Mouse (Mus musculus) embryo, embryonic 10 days (tissue): Measurements from ENCODE around the gene Gpr153.
A peak's percentile ranks its signal among the peaks of the same experiment; 100 is the strongest.

Experiments used
- DNase-seq: peaks from one replicate; pipeline ENCODE4 v3.0.0-alpha.2; 2015; ENCODE audit warnings: low spot score

Gpr153 gene

DNA sequence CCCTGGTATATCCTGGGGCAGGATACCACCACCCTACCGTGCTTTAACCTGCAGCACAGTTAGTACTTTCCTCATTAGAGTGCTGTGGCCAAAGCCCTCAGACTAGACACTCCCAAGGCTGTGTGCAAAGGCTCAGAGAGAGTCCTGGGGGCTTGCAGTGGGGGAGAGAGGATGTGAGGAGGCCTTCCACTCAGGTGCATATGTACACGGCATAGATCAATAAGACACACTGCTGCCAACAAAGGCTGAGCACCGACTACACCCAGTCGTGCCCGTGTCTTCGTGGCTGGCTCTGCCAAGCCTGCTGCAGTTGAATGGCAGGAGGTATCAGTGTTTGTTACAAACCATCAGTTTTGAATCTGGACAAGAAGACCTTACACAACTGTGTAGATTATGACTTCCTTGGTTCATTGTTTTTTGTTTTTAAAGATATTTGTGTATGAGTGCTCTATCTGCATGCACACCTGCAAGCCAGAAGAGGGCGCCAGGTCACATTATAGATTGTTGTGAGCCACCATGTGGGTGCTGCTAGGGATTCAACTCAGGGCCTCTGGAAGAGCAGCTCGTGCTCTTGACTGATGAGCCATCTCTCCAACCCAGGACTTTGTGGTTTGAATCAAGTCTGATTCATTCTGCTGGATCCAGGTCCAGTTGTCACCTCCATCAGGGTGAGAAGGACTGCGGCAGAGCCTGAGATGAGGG, 9.0 kb upstream of the Gpr153 start:
- DNase-seq = no peak

DNA sequence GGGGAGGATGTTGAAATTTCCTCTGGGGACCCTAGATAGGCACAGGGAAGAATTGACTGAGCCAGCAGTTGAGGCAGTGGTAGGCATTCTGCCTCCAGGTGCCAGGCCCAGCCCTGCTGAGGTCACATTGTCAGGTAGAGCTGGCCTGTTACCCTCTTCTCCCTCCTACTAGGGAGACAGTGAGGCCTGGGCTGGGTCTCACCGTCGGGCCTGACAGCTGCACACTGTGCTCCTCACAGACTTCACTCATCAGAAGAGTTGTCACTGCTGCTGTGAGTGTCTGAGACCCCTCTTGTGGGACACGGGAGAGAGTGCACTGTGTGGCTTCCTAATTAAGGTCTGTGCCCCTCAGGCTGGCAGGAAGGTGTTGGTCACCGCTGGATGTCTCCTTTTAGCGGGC, 8.2 kb upstream of the Gpr153 start:
- no peak for DNase-seq

DNA sequence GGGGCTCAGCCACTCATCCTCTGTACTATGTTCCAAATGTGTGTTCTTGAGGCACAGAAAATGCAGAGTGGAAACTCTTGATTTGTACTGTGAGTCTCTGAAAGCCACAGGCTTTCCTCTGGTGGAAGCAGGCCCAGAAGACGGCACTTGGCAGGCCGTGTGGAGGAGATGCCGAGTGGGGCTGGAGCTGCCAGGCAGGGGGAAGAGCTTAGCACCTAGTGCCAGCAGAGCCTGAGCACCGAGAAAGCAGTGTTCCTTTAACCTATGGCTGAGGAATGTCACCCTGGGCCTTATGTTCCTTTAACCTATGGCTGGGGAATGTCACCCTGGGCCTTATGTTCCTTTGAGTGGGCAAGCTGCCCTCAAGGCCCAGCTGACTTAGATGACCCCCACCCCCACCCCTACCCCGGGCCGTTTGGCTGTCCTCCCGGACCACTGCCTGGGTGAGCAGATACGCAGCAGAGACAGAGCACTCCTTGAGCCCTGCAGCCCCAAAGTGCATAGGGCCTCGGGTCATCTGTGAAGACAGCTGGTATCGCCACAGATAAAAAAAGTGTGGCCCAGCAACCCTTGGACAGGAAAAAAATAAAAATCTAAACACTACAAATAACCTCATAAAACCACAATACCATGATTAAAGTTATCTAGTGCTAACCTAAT, 7.7 kb upstream of the Gpr153 start:
- DNase-seq = no peak

DNA sequence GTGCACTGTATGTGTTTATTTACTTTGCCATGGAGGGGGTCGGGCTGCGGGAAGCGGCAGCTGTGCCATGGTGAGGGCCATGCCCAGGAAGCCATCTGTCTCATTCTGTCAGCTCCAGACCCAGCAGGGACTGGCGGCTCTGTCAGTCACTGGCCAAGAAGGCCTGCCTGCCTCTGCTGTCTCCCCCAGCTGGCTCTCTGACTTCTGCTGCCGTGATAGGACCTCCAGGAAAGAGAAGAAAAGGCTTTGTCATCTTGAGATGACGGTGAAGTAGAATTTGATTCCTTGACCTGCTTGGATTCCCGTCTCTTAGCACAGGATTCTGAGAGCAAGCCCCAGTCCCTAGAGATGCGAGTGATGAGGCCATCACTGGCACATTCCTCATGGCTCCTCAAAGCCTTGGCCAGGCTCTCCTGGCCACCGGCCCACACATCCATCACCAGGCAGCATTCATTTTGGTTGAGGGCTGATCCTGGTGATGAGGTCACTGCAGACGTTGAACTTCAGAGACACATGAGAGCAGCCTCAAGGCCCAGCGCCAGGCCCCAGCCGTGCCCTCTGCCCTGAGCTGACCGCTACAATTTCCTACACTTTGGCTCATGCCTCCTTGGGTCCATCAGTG, 6.2 kb upstream of the Gpr153 start:
- no peak for DNase-seq

DNA sequence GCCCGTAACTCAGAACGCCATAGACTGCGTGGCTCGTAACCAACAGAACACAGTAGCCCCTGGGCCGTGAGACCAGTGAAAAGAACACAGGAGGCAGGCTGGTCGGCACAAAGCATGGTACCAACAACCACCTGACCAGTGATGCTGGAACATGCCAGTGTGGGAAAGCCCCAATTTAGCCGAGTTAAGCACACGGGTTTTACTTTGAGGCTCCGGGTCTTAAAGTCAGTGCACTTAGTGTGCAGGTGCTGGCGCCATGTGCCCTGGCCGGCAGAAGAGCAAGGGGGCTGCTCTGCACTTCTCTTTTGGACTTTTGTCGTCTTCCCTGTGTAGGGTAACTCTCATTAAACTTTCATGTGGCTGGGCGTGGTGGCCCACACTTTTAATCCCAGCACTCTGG, 4.1 kb upstream of the Gpr153 start:
- no peak for DNase-seq

DNA sequence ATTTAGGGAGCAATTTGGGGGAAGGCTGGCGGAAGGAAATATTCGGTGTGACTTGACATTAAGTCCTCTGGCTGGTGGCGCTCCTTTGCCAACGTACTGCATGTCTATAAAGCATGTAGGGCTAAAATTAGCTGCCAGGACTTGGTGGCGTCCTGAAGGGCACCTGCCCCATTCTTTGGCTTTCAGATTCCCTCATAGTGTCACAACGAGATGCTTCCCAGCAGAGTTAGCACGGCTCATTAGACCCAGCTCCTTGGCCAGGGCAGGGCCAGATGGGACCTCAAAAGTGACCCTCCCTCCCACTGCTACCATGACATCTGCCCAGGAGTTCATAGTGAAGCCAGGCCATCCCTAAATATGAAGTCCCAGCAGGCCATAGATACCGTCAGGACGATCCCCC, 3.4 kb upstream of the Gpr153 start:
- DNase-seq = no peak

DNA sequence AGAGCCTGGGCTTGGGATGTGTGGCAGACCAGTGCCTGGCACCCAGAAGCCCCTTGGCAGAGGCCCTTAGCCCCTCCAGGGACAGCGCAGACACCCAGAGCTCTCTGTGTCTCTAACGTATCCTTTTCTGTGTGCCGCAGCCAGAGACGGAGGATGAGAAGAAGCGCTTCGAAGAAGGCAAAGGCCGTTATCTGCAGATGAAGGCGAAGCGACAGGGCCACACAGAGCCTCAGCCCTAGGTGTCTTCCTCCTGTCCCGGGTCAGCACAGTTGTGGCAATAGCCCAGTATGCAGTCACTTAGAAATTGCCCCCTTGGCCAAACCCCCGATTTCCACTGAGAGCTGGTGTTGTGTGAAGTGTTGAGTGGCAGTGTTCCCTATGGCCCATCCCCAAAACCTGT, 2.7 kb upstream of the Gpr153 start:
- no peak for DNase-seq

DNA sequence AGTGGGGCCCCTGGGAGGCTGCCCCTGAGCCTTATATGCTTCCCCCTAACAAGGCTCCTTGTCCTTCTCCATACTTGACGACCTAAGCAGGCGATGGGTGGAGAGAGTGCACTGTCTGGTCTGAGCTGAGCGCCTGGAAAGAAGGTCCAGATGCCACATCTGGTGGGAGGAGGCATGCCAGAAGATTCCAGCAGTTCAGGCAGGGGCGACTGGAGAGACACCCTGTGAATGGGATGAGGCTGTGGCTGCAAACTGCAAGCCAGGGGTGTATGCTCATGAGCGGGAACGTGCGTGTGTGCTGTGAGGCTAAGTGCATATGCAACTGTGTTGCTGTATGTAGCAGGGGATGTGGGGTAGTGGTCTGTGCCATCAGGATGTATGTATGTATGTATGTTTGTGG, 2.0 kb upstream of the Gpr153 start:
- DNase-seq = no peak

DNA sequence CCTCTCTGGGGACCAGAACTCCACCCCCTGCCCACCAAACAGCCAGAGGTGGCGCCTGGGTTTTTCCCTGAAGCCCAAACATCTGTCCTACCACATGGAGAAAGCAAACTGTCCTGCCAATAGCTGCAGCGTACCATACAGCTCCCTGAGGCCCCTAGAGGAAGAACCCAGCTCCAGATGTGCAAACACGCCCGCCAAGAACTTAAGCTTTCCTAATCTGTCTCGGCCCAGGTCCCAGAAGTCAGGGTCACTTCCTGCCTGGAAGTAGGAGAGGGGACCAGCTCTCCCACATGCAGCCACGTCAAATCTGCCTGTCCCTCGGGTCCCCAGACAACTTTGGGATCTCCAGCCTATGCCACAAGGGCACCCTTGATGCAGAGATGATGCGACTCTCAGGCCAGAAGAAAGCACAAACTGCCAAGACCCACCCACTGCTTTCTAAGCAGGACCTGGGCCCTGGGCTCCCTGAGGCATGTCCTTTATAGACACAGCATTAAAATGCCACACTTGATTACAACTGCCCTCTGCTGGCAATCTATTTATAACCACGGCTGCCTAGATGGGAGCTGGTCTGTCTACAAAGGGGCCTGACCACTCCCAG, 1.5 kb upstream of the Gpr153 start:
- peak; percentile 58 for DNase-seq

DNA sequence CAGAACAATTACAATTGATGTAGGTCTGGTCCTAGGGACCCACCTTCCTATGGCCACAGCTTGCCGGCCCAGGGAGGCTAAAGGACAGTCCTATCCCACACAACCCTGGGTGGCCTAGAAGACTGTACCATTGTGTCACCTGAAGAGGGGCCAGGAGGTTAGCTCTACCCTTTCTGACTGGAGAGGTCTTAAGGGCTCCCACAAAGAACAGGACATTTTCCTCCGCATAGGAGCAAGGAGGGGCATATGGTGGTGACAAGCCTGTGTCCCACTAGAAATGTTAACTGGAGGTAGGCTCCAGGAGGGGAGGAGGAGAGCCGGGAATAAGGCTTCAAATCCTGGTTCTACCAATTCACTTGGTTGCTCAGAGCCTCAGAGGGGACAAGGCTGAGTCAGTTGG, 841 bp upstream of the Gpr153 start:
- DNase-seq = no peak

DNA sequence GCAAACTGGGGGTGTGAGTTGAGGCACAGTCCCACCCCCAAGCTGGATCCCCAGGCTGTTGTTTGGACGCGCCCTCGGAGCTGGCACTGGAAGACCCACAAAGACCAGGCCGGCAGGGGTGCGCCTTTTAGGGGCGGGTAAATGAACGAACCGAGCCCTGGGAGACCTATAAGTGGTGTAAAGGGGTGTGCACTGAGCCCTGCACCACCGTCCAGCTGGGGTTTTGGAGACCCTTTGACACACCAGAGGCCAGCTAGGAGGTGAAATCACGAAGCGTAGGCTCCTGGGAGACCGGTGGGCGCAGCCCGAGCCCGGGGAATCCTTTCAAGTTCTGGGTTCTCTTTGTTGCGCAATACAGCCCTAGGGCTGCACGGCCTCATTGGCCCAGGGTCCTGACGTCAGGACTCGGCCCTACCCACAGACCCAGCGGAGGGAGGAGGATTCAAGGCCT, 674 bp downstream of the Gpr153 start:
- DNase-seq = peak; percentile 55

DNA sequence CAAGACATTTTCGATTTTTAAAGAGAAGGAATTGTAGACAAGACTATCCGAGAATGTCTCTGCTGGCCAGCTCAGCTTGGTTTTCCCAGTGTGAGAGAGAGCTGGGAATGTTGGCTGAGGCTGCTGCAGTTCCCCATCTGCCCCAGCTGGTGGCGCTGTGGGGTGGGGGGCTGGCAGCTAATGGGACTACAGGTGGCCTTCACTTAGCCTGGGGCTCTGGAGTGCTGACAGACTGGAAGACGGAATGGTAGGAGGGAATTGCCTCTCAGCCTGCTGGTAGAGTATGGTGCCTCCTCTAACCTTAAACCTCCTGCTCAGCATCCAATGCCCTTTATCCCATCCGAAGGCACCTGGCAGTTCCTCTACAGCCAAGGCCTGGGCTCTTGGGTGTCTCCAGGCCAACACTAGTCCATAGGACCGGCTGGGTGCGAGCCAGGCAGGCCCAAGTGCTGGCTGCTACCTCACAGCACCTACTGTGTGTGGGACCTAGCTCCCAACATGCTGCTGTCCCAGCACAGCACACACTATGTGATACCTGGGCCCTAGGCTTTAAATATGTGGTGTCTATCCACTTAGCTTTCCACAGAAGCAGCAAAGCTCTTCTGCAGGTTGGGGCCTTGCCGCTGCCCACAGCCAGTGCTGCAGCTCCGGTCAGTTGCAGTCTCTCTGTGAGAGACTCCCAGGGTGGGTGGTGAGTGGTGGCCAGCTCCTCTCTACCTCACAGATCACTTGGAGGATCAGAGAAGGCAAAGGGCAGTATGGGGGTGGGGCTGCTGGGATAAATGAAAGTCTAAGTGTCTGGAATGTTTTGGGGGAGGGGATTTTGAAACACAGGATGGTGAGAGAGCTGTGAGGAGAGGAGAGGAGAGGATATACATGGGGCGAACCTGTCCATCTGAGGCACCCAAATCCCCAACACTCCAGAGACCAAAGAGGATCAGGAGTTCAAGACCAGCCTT, 2.6 kb downstream of the Gpr153 start:
- peak; percentile 49 for DNase-seq

DNA sequence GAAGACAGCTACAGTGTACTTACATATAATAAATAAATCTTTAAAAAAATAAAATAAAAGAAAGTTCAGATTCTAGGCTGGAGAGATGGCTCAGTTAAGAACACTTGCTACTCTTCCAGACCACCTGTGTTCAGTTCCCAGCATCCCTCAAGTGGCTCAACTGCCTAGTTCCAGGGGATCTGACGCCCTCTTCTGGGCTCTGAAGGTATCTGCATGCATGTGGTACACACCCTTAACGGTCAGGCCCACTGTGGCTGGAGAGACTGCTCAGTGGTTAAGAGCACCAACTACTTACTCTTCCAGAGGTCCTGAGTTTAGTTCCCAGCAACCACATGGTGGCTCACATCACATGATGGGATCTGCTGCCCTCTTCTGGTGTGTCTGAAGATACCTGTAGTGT, 3.9 kb downstream of the Gpr153 start:
- DNase-seq = no peak

DNA sequence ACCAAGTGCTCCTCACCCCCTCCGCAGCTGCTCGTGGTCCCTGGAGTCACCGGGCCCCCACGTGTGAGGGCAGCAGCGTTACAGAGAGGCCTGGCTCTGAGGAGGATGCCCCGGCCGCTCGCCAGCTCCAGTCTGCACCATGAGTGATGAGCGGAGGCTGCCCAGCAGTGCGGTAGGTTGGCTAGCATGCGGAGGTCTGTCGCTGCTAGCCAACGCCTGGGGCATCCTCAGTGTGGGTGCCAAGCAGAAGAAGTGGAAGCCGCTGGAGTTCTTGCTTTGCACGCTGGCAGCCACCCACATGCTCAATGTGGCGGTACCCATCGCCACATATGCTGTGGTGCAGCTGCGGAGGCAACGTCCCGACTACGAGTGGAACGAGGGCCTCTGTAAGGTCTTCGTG, 5.0 kb downstream of the Gpr153 start:
- DNase-seq = no peak

DNA sequence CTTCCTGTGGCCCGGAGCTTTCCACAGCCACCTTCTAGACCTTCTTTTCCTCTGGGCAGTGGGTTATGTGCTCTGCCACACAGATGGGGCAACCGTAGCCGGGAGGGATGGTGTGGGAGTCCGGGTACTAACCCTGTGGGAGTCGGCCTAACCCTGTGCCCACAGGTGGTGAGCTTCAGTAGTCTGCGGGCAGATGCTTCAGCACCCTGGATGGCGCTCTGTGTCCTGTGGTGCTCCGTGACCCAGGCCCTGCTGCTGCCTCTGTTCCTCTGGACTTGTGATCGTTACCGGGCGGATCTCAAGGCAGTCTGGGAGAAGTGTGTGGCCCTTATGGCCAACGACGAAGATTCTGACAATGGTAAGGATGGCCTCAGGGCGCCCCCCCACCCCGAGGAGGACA, 7.6 kb downstream of the Gpr153 start:
- no peak for DNase-seq

DNA sequence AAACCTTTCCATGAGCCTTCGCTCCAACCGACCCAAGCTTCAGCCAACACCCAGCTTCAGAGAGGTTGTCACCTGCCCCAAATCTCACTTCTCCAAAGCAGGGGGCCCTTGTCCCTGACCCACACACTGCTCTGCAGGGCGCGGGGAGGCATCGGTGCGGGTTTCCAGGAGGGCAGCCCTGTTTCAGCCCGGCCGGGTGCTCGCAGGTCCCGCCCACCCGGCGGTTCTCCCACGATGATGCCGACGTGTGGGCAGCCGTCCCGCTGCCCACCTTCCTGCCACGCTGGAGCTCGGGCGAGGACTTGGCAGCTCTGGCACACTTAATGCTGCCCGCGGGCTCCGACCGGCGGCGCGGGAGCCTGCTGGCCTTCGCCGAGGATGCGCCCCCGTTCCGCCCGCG, 8.7 kb downstream of the Gpr153 start:
- no peak for DNase-seq

DNA sequence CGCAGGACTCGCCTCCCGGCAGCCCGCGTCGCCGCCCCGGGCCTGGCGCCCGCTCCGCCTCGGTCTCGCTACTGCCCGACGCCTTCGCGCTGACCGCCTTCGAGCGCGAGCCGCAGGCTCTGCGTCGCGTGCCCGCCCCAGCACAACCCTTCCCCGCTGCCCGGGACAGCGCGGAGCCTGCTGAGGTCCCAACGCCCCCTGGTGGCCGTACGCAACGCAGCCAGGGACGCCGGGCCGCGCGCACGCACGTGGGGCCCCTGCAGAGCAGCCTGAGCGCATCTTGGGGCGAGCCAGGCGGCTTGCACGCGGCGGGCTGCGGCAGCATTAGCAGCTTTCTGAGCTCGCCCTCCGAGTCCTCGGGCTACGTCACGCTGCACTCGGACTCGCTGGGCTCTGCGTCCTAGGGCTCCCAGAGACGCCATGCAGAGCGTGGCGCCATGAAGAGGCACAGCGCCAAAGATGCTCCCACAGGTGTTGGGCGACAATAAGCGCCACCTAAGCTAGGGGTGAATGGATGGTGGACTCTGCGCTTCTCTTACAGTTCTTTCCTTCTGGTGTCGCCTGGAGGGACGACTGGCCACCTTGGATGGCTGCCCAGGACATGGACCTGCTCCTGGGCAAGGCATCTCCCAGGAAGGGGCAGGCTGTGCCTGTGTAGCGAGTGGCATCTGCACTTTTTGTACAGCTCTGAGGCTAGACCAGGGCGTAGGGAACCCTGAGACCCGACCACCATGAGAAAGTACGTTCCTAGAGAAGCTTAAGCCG, 9.3 kb downstream of the Gpr153 start:
- DNase-seq = peak; percentile 91

DNA sequence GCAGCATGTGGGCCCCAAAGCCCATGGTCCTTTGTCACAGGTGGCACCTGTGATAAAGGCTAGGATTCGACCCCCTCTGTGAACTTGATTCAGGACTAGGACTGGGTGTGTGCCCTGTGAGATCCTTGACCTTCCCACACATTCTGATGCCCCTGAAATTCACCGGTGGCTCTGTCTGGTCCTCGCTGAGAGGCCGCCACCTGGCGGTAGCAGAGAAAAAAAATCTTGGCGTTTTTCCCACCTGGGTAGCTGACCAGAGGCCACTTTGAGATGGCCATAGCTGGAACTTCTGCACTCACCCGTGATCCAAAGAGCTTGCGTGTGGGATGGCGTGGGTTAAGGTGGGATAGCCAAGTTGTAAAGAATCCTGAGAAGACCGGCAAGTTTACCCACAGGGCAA, 11.5 kb downstream of the Gpr153 start:
- DNase-seq = peak; percentile 68

DNA sequence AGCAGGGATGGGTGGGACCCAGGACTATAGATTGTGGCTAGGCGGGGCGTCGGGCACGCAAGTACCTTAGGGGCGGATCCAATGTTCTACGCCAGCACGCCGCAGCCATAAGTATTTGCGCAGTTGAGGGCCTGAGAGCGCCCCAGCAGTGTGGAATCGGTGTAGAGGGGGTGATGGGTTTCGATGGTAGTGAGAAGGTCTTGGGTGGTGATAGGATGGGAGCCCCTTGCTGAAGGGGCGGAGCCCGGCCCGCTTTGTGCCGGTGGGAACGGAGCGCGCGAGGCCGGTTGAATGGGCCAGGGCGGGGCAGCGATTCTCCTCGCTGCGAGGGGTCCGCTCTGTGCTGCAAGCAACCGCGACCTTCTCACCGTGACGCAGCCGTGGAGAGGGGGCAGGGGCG, 12.2 kb downstream of the Gpr153 start:
- DNase-seq = peak; percentile 52

DNA sequence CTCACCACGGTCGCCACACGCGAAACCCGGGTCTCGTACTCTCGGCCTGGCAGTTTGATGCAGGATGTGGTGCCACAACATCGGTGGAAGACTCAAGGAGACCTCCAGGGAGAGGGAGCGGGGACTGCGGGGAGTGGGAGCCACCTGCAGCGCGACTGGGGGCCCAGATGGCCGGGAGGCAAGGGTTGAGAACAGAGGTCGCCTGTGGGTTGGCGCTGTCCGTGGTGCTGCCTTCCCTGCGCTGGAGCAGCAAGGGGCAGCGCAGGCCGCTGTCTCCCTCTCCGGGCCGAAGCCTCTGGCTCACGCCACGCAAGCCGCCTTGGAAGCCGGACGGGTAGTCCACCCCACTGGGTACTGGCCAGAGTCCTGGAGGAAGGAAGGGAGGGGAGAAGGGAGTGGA, 12.9 kb downstream of the Gpr153 start:
- peak; percentile 88 for DNase-seq
